Mouse (Mus musculus) lung, postnatal 4 days (tissue): ENCODE measurements around the gene Tradd.
"Not testable (repeated sequence)": the region's sequence is repeated elsewhere in the genome, so short reads cannot be mapped to it uniquely, and the experiment has no call there.

ENCODE experiments used
- DNase-seq, 2 experiments: peaks; one replicate each; pipeline ENCODE4 v3.0.0; 2021

Tradd gene

DNA sequence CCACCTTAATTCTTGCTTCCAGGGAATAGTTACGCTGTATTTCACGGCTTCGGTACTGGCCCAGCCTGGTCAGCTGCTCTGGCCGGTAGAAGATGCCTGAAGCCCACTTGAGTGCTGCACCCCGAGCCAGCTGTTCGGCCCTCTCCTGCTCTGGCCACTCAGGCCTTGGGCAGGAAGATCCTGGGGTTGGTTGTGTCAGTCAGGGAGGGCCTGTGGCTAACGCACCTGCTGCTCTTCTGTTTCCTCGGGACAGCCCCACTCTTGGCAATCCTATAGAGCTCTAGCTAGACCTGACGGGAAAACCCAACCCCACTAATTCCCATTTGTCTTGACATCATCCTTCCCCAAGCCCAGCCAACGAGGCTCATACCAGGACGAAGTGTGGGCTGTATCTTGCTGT lies 30.8 kb upstream of the Tradd start:
- DNase-seq: no peak

DNA sequence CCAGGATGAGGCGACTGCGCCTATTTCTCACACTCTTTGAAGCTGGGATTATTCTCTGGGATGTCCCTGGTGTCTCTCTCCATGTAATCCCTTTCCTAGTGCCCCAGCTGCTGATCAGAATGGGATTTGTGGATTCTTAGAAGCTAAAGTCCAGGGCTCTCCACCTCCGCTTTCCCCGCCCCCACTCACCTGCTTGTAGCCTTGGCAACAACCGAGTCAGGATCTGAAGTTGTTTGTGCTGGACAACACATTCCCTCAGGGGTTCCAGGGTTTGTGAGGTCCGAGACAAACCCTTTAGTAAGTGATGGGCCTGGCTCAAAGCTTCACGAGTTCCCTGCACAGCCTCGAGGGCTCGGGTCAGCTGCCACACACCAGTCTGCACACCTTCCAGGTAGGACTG lies 30.4 kb upstream of the Tradd start:
- peak in 1 of 2 experiments; percentile 24 for DNase-seq

- peak in 1 of 2 experiments; percentile 27 for DNase-seq
These were observed 29.0 kb upstream of the Tradd start for GRCm38 (mm10) chr8:105293405-105293804.

- peak in 1 of 2 experiments; percentile 25 for DNase-seq
These were observed 28.1 kb upstream of the Tradd start for GRCm38 (mm10) chr8:105292471-105292870.

DNA sequence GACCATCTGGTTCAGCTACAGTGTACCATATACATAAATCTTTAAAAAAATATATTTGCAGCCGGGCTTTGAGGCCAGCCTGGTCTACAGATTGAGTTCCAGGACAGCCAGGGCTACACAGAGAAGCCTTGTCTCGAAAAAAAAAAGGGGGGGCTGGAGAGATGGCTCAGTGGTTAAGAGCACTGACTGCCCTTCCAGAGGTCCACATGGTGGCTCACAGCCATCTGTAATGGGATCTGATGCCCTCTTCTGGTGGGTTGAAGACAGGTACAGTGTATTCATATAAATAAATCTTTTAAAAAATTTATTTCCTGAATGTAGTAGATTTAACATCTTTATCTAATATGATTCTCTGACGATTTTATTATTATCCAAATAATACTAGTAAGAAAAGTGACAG lies 27.4 kb upstream of the Tradd start:
- DNase-seq: not testable (repeated sequence)

DNA sequence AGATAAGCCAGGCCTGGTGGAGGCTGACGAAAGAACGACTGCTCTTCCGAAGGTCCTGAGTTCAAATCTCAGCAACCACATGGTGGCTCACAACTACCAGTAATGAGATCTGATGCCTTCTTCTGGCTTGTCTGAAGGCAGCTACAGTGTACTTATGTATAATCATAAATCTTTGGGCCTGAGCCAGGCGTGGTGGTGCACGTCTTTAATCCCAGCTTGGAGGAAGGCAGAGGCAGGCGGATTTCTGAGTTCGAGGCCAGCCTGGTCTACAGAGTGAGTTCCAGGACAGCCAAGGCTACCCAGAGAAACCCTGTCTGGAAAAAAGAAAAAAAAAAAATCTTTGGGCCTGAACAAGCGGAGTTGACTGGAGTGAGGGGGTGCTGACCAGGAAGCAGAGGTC lies 27.0 kb upstream of the Tradd start:
- not testable (repeated sequence) for DNase-seq

GRCm38 (mm10) chr8:105290554-105291314 lies 26.3 kb upstream of the Tradd start:
- DNase-seq: peak; percentile 88 to 94

- peak; percentile 70 to 74 for DNase-seq
These were observed 25.5 kb upstream of the Tradd start, which contains the start of gene 4931428F04Rik for GRCm38 (mm10) chr8:105289805-105290460. Gene 4931428F04Rik, minus strand, starts transcription at chr8:105289864.

GRCm38 (mm10) chr8:105288958-105289732 lies 24.7 kb upstream of the Tradd start:
- DNase-seq: peak; percentile 96

- peak in 1 of 2 experiments; percentile 21 for DNase-seq
These were observed 23.8 kb upstream of the Tradd start for GRCm38 (mm10) chr8:105288231-105288630.

DNA sequence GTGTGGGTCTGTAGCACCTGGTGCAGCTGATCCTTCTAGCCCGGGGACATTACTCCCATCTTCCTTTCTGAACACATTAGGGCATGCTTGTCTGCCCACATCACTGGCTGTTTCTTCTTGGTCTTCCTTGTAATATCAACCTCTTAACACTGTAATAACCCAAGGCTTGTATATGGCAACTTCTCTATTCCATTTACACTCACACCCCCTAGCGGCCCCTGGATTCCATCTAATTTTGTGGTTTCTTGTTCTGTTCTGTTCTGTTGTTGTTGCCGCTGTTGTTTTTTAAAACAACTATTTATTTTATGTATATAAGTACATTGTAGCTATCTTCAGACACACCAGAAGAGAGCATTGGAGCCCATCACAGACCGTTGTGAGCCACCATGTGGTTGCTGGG lies 22.5 kb upstream of the Tradd start:
- DNase-seq: no peak

DNA sequence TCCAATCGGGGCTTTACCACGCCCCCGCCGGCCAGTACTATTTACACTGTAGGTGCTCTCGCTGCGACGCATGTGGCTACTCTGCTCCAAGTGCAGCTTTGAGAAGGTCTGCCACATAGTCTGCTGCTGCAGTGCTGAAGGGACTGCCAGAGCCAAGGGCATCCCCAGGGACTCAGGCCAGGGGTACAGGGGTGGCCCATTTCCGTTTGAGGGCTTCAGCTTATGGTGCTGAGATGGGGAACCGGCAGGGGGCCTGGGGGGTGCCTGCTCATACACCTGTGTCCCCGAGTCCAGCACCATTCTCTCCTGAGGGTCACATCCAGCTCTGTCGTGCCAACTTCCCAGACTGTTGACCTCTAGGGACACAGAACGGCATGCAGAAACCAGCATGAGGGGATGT lies 21.1 kb upstream of the Tradd start:
- peak in 1 of 2 experiments; percentile 18 for DNase-seq

DNA sequence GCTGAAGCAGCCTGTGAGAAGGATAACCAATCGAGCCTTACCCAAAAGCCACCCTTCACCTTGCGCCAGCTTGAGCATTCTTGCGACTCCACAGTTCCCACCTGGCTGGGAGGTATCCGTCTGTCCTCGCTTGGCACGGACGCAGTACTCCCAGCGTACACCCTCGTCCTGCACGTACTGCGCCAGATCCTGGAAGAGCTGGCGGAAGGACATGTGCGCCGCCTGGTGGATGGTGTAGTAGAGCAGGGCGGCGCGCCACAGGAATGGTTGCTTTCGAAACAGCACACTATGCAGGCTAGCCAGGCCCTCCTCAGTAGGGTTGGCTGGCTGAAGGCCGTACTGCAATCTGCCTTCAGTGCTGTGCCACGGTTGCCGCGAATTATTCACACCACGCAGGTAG lies 18.7 kb upstream of the Tradd start:
- peak; percentile 77 to 80 for DNase-seq

GRCm38 (mm10) chr8:105282239-105282638 lies 17.8 kb upstream of the Tradd start:
- no peak for DNase-seq

- DNase-seq: peak; percentile 55 to 86
These were observed 17.4 kb upstream of the Tradd start for GRCm38 (mm10) chr8:105281821-105282220.

DNA sequence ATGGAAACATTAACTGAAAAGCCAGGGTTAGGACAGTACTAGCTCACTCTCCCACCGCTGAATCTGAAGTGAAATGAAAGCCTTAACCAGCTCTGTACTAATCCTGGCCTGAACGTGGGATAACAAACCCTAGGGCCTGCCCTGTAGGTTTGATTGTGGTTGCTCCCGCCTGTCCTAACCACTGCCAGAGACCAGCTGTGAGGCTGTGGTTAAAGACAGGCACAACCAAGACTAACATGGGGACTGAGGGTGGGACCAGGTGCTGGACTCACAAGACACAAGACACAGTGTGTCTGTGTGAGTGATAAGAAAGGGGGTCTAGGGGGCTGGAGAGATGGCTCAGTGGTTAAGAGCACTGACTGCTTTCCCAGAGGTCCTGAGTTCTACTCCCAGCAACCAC lies 16.2 kb upstream of the Tradd start:
- DNase-seq: no peak

DNA sequence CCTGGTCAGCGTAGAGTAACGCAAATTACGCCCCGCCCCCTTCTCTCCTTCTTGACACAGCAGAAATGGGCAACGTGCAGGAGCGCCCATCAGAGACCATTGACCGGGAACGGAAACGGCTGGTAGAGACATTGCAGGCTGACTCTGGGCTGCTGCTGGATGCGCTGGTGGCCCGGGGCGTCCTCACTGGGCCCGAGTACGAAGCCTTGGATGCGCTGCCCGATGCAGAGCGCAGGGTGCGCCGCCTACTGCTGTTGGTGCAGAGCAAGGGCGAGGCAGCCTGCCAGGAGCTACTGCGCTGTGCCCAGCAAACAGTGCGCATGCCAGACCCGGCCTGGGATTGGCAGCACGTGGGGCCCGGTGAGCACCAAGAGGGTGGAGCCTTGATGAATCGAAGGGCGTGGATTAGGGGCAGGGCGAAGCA lies 14.5 kb upstream of the Tradd start:
- peak; percentile 79 to 88 for DNase-seq

- peak; percentile 72 to 73 for DNase-seq
These were observed 12.1 kb upstream of the Tradd start for GRCm38 (mm10) chr8:105276292-105277120.

- no peak for DNase-seq
These were observed 11.4 kb upstream of the Tradd start, which contains the start of gene Nol3 for GRCm38 (mm10) chr8:105275840-105276239. Gene Nol3, plus strand, starts transcription at chr8:105276140.

DNA sequence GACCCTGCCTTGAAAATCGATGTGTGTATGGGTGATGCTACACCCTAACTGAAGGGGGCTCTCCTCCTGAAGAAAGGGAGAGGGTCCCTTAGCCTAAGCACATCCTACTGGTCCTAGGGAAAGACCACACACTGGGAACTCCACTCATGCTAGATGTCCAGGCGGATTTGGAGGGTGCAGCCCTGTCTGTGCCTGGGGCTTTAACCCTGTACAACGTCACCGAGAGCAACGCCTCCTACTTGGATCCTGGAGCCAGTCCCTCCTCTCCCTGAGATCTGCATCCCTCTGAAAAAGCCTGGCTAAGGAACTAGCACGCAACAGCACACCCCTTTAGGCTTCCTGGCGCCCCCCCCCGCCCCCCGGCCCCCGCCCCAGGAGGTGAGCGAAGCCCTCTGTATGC lies 11.0 kb upstream of the Tradd start:
- peak in 1 of 2 experiments; percentile 20 for DNase-seq

DNA sequence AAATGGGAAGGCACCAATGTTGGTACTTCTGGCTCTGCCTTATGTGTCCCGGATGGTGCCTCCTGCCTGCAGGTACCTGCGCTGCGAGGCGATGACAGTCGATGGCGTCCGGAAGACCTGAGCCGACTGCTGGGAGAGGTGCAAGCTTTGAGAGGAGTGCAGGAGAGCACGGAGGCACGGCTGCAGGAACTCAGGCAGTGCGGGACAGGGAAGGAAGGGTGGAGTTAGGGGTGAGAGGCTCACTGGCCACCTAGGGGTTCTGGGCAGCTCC lies 6.4 kb upstream of the Tradd start:
- peak in 1 of 2 experiments; percentile 27 for DNase-seq

DNA sequence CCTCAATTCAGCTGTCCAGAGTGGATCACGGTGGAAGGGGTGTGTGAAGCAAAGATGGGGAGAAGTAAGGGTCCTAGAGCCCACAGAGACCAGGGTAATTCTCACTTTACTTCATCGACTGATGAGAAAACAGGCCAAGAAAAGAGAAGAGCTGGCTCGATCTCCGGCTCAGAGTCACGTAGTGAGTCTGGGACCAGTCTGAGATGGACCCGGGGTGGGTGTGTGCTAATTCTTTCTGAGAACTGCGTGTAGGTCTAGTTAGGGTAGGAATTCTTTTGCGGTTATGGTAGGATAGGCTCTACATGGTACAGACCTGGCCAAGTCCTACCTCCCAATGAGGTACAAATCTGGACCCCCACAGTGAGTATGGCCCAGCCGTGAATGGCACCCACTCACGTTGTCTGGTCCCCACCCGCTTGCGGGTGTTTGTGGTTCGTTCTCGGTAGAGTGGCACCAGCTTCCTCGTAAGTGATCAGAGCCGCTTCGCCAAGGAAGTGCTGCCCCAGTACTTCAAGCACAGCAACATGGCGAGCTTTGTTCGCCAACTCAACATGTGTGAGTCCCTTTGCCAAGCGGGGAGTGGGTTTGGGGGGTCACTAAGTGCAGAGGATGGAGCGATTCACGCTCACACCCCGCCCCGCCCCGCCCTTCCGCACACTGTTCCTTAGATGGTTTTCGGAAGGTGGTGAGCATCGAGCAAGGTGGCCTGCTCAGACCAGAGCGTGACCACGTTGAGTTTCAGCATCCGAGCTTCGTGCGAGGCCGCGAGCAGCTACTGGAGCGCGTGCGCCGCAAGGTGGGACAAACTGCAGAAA lies 5.9 kb upstream of the Tradd start:
- peak in 1 of 2 experiments; percentile 24 for DNase-seq
